Mouse (Mus musculus): ENCODE measurements at regions not wholly inside any gene's neighbourhood (a gene's known extent, or its start where the extent isn't known, plus 50 kb on each side); places are given as distances from the start of the nearest gene placed in this dataset.

- TF ChIP-seq POLR2A (IDR thresholded peaks at IDR 0.05; ENCODE audit: low read depth, low read length), result no peak
- TF ChIP-seq CTCF (conservative IDR thresholded peaks at IDR 0.05 in 1 of 2, IDR thresholded peaks at IDR 0.05 in 1 of 2; ENCODE audit: low read depth in 2 of 2, low read length in 2 of 2), result no peak
- no peak for TF ChIP-seq MAZ (IDR thresholded peaks at IDR 0.05; ENCODE audit: low read depth, low read length)
- no peak for TF ChIP-seq SMC3 (IDR thresholded peaks at IDR 0.05; ENCODE audit: low read depth, low read length)
- no peak for TF ChIP-seq CHD2 (IDR thresholded peaks at IDR 0.05; ENCODE audit: low read length)
- TF ChIP-seq ZNF384 (IDR thresholded peaks at IDR 0.05; ENCODE audit: low read depth, low read length), result no peak
- no peak for TF ChIP-seq USF1 (IDR thresholded peaks at IDR 0.05; ENCODE audit: low read depth, low read length)
- TF ChIP-seq MAX (IDR thresholded peaks at IDR 0.05; ENCODE audit: low read length), result no peak
- TF ChIP-seq EP300 (IDR thresholded peaks at IDR 0.05; ENCODE audit: low read length), result no peak
Observed at GRCm38 (mm10) chr13:47836491-47836890, 424.5 kb upstream of the Id4 start.
